ENCODE assay signal across 20 mouse cellular contexts in genomic region chr9:22786006-22786405, GRCm38 (mm10).
DNase-seq lines count a peak whose midpoint lies in the region; ATAC-seq lines count a peak whose summit lies in the region.
"Had no signal": no experiment of that assay in that cellular context is flagged by ENCODE, and none has a peak within 500 bp of the region (broad histone marks: within the 10 kb centered on the region; RNA-seq: fewer than 3 reads in every experiment).

No protein-coding gene starts in this region.

- ATAC-seq in heart, embryonic 13.5 days (ENCODE audit: extremely low read depth, insufficient number of reproducible peaks, low FRiP score, low TSS enrichment): no peak
- ATAC-seq: forebrain, postnatal 0 days; hindbrain, postnatal 0 days had no signal

- peak overlapping the region; percentile 32; the same call in 1 of the 2 replicates for H3K27ac ChIP-seq in heart, embryonic 13.5 days (replicated peaks)
- H3K27ac ChIP-seq: embryonic facial prominence, embryonic 13.5 days; forebrain, embryonic 12.5 days; heart, embryonic 10.5 days; hindbrain, embryonic 13.5 days; hindbrain, postnatal 0 days had no signal

- H3K27me3 ChIP-seq in heart, embryonic 13.5 days (replicated peaks): no peaks in the 10 kb centered on the region
- H3K27me3 ChIP-seq: forebrain, embryonic 12.5 days; hindbrain, embryonic 13.5 days had no signal

- H3K9me3 ChIP-seq in heart, embryonic 13.5 days: no peaks in the 10 kb centered on the region
- H3K9me3 ChIP-seq: embryonic facial prominence, embryonic 13.5 days; forebrain, embryonic 12.5 days; heart, embryonic 10.5 days; hindbrain, embryonic 13.5 days had no signal

- 51% methylated on average over 4 of the region's 4 CpGs for WGBS in heart, embryonic 13.5 days

- H3K36me3 ChIP-seq in heart, embryonic 13.5 days: no peaks in the 10 kb centered on the region
- H3K36me3 ChIP-seq: embryonic facial prominence, embryonic 13.5 days; forebrain, embryonic 12.5 days; heart, embryonic 10.5 days; hindbrain, embryonic 13.5 days had no signal

- H3K4me1 ChIP-seq in heart, embryonic 13.5 days: peaks cover 18% of the 10 kb centered on the region
- H3K4me1 ChIP-seq: forebrain, embryonic 12.5 days; hindbrain, embryonic 13.5 days had no signal

- no peak overlapping the region for H3K9ac ChIP-seq in heart, embryonic 13.5 days
- H3K9ac ChIP-seq: embryonic facial prominence, embryonic 13.5 days; forebrain, embryonic 12.5 days; forebrain, postnatal 0 days; hindbrain, embryonic 13.5 days had no signal

- H3K4me2 ChIP-seq in heart, embryonic 13.5 days: no peak overlapping the region
- H3K4me2 ChIP-seq: embryonic facial prominence, embryonic 13.5 days; forebrain, embryonic 12.5 days; hindbrain, embryonic 13.5 days had no signal

- no peak for DNase-seq in heart, adult 18-20 months
- DNase-seq in heart, postnatal 10 days: peak; percentile 11 to 12
- DNase-seq in heart, postnatal 14 days: no peak
- DNase-seq in adipocyte (ENCODE audit: low spot score): peak; percentile 30
- DNase-seq in brain, adult 2 months (ENCODE audit: low read depth, low spot score): peak; percentile 47
- DNase-seq in MN1 (ENCODE audit: low spot score): no peak
- DNase-seq: adrenal gland, postnatal 10 days; cerebellum, adult 18-20 months; cerebellum, adult 9-11 months; cerebellum, postnatal 36 days; forebrain, postnatal 0 days; gastrocnemius, postnatal 14 days; kidney, adult 11 months; kidney, adult 9 months had no signal

- intact Hi-C loops in heart, postnatal 10 days (cut with DNase I): no loop called here
- intact Hi-C loops in heart, postnatal 14 days (cut with DNase I): no loop called here

- no peak overlapping the region for H3K4me3 ChIP-seq in heart, embryonic 13.5 days
- H3K4me3 ChIP-seq: embryonic facial prominence, embryonic 13.5 days; forebrain, embryonic 12.5 days; heart, embryonic 10.5 days; hindbrain, embryonic 13.5 days had no signal

Comparison
In these comparisons a context has a peak if more than half of its experiments do, and no peak if none do; other contexts are left out.
1. DNase-seq: peak in heart, postnatal 10 days (2 of 2), adipocyte (single experiment) and brain, adult 2 months (single experiment); none in heart, adult 18-20 months (0 of 2), heart, postnatal 14 days (0 of 2) and MN1 (single experiment).